Mouse (Mus musculus) liver, embryonic 16.5 days (tissue): ENCODE results near the gene Ush2a. TPM values are rescaled to one million over a fixed set of nuclear protein-coding genes. Genes with fewer than 3 reads are reported as not detected.

Experiments used
- ATAC-seq: fragments of 200-750 bp; cut with Nextera tagmentation; 2 replicates; pipeline ENCODE4 v1.8.0; 2017; ENCODE audit warnings: low read depth, mild to moderate bottlenecking, moderate number of reproducible peaks, moderate library complexity
- H3K27ac ChIP-seq: fragments of 300-500 bp; sonication (generic); 2 replicates; pipeline ENCODE4 v1.5.1; 2014; ENCODE audit warnings: mild to moderate bottlenecking, low read length
- H3K27me3 ChIP-seq: fragments of 300-500 bp; sonication (generic); 2 replicates; pipeline ENCODE4 v1.6.1; 2014; ENCODE audit warnings: low read depth, low read length, mixed read lengths; ENCODE audit not compliant: control insufficient read depth, insufficient read depth
- H3K36me3 ChIP-seq: fragments of 300-500 bp; sonication (generic); 2 replicates; pipeline ENCODE4 v1.6.1; 2014; ENCODE audit warnings: mild to moderate bottlenecking; ENCODE audit not compliant: control insufficient read depth, insufficient read depth
- H3K4me1 ChIP-seq: fragments of 300-500 bp; sonication (generic); 2 replicates; pipeline ENCODE4 v1.6.1; 2014; ENCODE audit warnings: low read depth, low read length, mixed read lengths; ENCODE audit not compliant: control insufficient read depth
- H3K4me2 ChIP-seq: fragments of 300-500 bp; sonication (generic); 2 replicates; pipeline ENCODE4 v1.6.1; 2014; ENCODE audit warnings: low read depth, low read length, mixed read lengths
- H3K4me3 ChIP-seq: fragments of 300-500 bp; sonication (generic); 2 replicates; pipeline ENCODE4 v1.5.1; 2014; ENCODE audit warnings: low read depth, mild to moderate bottlenecking, low read length
- H3K9ac ChIP-seq: fragments of 300-500 bp; sonication (generic); 2 replicates; pipeline ENCODE4 v1.6.1; 2014; ENCODE audit warnings: low read depth, low read length
- H3K9me3 ChIP-seq: fragments of 300-500 bp; sonication (generic); replicated peaks from 2 replicates; pipeline ENCODE4 v1.6.1; 2016; ENCODE audit warnings: low read length; ENCODE audit not compliant: control insufficient read depth
- WGBS: fragments of 180-500 bp; shearing (Covaris S2); extraction: QIAGEN DNeasy Blood & Tissue Kit; methylation state at CpG from one replicate; pipeline ENCODE4 v1.1.7; 2014; ENCODE audit not compliant: insufficient replicate concordance; 5-methylcytosine and 5-hydroxymethylcytosine counted together
- polyA plus RNA-seq: library from polyadenylated mRNA; unstranded; fragments of >200 nt; fragmentation: Nextera tagmentation; extraction: Ambion mirVana; gene quantifications from 2 replicates; pipeline ENCODE4 v1.2.1, GENCODE M21; 2015

The Ush2a gene
- polyA plus RNA-seq, 1 experiment from 2014 or later, result 0.01 TPM

GRCm38 (mm10) chr1:188595251-188595650 lies 333.4 kb downstream of the Ush2a start:
- Histone ChIP-seq H3K27me3 (no peaks in the 10 kb centered on the region), H3K4me3 (no peak overlapping the region), H3K4me2 (no peak overlapping the region), H3K9ac (no peak overlapping the region), H3K36me3 (no peaks in the 10 kb centered on the region), H3K27ac (no peak overlapping the region), H3K4me1 (no peaks in the 10 kb centered on the region), H3K9me3 (no peaks in the 10 kb centered on the region)
- 51% methylated on average over 4 of the region's 4 CpGs for whole genome bisulfite sequencing
- ATAC-seq, result no peak

GRCm38 (mm10) chr1:188598052-188598451 lies 336.2 kb downstream of the Ush2a start:
- Histone ChIP-seq H3K36me3 (no peaks in the 10 kb centered on the region), H3K27me3 (no peaks in the 10 kb centered on the region), H3K9me3 (no peaks in the 10 kb centered on the region), H3K4me1 (no peaks in the 10 kb centered on the region), H3K4me2 (no peak overlapping the region), H3K27ac (no peak overlapping the region), H3K4me3 (no peak overlapping the region), H3K9ac (no peak overlapping the region)
- 71% methylated on average over 7 of the region's 7 CpGs for WGBS
- no peak for ATAC-seq

- 68% methylated on average over 8 of the region's 8 CpGs for WGBS
- no peak for ATAC-seq
- H3K9me3 ChIP-seq, result no peaks in the 10 kb centered on the region
- no peak overlapping the region for H3K9ac ChIP-seq
- H3K27ac ChIP-seq, result no peak overlapping the region
- no peaks in the 10 kb centered on the region for H3K4me1 ChIP-seq
- no peak overlapping the region for H3K4me3 ChIP-seq
- H3K36me3 ChIP-seq, result no peaks in the 10 kb centered on the region
- no peaks in the 10 kb centered on the region for H3K27me3 ChIP-seq
- H3K4me2 ChIP-seq, result no peak overlapping the region
Measured at GRCm38 (mm10) chr1:188599134-188599533, 337.3 kb downstream of the Ush2a start.

GRCm38 (mm10) chr1:188606450-188606849 lies 344.6 kb downstream of the Ush2a start:
- H3K27ac ChIP-seq, result no peak overlapping the region
- no peak for ATAC-seq
- no peak overlapping the region for H3K4me2 ChIP-seq
- H3K9ac ChIP-seq, result no peak overlapping the region
- H3K27me3 ChIP-seq, result no peaks in the 10 kb centered on the region
- no peaks in the 10 kb centered on the region for H3K36me3 ChIP-seq
- no peaks in the 10 kb centered on the region for H3K4me1 ChIP-seq
- no peaks in the 10 kb centered on the region for H3K9me3 ChIP-seq
- no peak overlapping the region for H3K4me3 ChIP-seq

GRCm38 (mm10) chr1:188616547-188616946 lies 354.7 kb downstream of the Ush2a start:
- H3K4me1 ChIP-seq, result no peaks in the 10 kb centered on the region
- no peaks in the 10 kb centered on the region for H3K9me3 ChIP-seq

GRCm38 (mm10) chr1:188633736-188634135 lies 371.9 kb downstream of the Ush2a start:
- Histone ChIP-seq H3K36me3 (no peaks in the 10 kb centered on the region), H3K27ac (no peak overlapping the region), H3K4me2 (no peak overlapping the region), H3K27me3 (no peaks in the 10 kb centered on the region), H3K9ac (no peak overlapping the region), H3K4me3 (no peak overlapping the region), H3K4me1 (no peaks in the 10 kb centered on the region), H3K9me3 (no peaks in the 10 kb centered on the region)
- 42% methylated on average over 4 of the region's 4 CpGs for WGBS
- no peak for ATAC-seq

More at GRCm38 (mm10) chr1:188616547-188616946, 354.7 kb downstream of the Ush2a start:
- Histone ChIP-seq H3K36me3 (no peaks in the 10 kb centered on the region), H3K4me3 (no peak overlapping the region), H3K27me3 (no peaks in the 10 kb centered on the region), H3K9ac (no peak overlapping the region), H3K27ac (no peak overlapping the region), H3K4me2 (no peak overlapping the region)
- WGBS, result 44% methylated on average over 5 of the region's 5 CpGs
- ATAC-seq, result no peak

GRCm38 (mm10) chr1:188639666-188640065 lies 377.8 kb downstream of the Ush2a start:
- H3K9ac ChIP-seq, result no peak overlapping the region
- ATAC-seq, result no peak
- H3K4me3 ChIP-seq, result no peak overlapping the region
- H3K4me1 ChIP-seq, result no peaks in the 10 kb centered on the region
- no peaks in the 10 kb centered on the region for H3K36me3 ChIP-seq
- no peaks in the 10 kb centered on the region for H3K9me3 ChIP-seq
- H3K4me2 ChIP-seq, result no peak overlapping the region
- H3K27me3 ChIP-seq, result no peaks in the 10 kb centered on the region
- H3K27ac ChIP-seq, result no peak overlapping the region

- H3K36me3 ChIP-seq, result no peaks in the 10 kb centered on the region
- no peak overlapping the region for H3K4me2 ChIP-seq
- no peak overlapping the region for H3K27ac ChIP-seq
- H3K9me3 ChIP-seq, result no peaks in the 10 kb centered on the region
- H3K27me3 ChIP-seq, result no peaks in the 10 kb centered on the region
- no peak overlapping the region for H3K9ac ChIP-seq
- H3K4me1 ChIP-seq, result no peaks in the 10 kb centered on the region
- ATAC-seq, result no peak
- WGBS, result 52% methylated on average over 3 of the region's 3 CpGs
- no peak overlapping the region for H3K4me3 ChIP-seq
Measured at GRCm38 (mm10) chr1:188643156-188643555, 381.3 kb downstream of the Ush2a start.

GRCm38 (mm10) chr1:188653001-188653400 lies 391.2 kb downstream of the Ush2a start:
- H3K9ac ChIP-seq, result no peak overlapping the region
- no peak overlapping the region for H3K4me2 ChIP-seq
- WGBS, result 41% methylated on average over 3 of the region's 3 CpGs
- no peak overlapping the region for H3K4me3 ChIP-seq
- no peaks in the 10 kb centered on the region for H3K9me3 ChIP-seq
- ATAC-seq, result no peak
- H3K27ac ChIP-seq, result no peak overlapping the region
- H3K27me3 ChIP-seq, result no peaks in the 10 kb centered on the region
- H3K36me3 ChIP-seq, result no peaks in the 10 kb centered on the region
- no peaks in the 10 kb centered on the region for H3K4me1 ChIP-seq

GRCm38 (mm10) chr1:188656121-188656520 lies 394.3 kb downstream of the Ush2a start:
- Histone ChIP-seq H3K27ac (no peak overlapping the region), H3K36me3 (no peaks in the 10 kb centered on the region), H3K9me3 (no peaks in the 10 kb centered on the region), H3K4me3 (no peak overlapping the region), H3K4me2 (no peak overlapping the region), H3K27me3 (no peaks in the 10 kb centered on the region), H3K4me1 (no peaks in the 10 kb centered on the region), H3K9ac (no peak overlapping the region)
- 74% methylated on average over 12 of the region's 12 CpGs for WGBS
- ATAC-seq, result no peak
